Mouse (Mus musculus) CH12.LX (cell line): ENCODE measurements around the gene Arl6ip5. TPM values are rescaled to one million over a fixed set of nuclear protein-coding genes. Genes with fewer than 3 reads are reported as not detected.

Source experiments
- DNase-seq: peaks from one replicate; pipeline ENCODE4 v3.0.0-alpha.2; 2013; ENCODE audit errors: extremely low read depth
- H3K27ac ChIP-seq: 2 replicates; pipeline ENCODE4 v1.5.1; 2012; ENCODE audit warnings: low read depth, mild to moderate bottlenecking, control low read depth, moderate library complexity; ENCODE audit not compliant: insufficient read depth
- H3K27me3 ChIP-seq: replicated peaks from 2 replicates; pipeline ENCODE3; 2012; ENCODE audit warnings: inconsistent platforms
- H3K36me3 ChIP-seq, 2 experiments: replicated peaks in 1 of 2; 2 replicates each; pipeline versions ENCODE3 to v1.6.1; 2012; ENCODE audit warnings: inconsistent platforms in 1 of 2, low read length in 1 of 2, mild to moderate bottlenecking in 1 of 2, mixed read lengths in 1 of 2, moderate library complexity in 1 of 2; ENCODE audit not compliant: control insufficient read depth in 1 of 2, insufficient read depth in 1 of 2
- H3K4me1 ChIP-seq, 2 experiments: 2 replicates each; pipeline ENCODE4 v1.6.1; 2012; ENCODE audit warnings: inconsistent platforms in 1 of 2, moderate library complexity in 1 of 2; ENCODE audit not compliant: insufficient read depth in 2 of 2, control insufficient read depth in 1 of 2
- H3K4me2 ChIP-seq: 2 replicates; pipeline ENCODE4 v1.6.1; 2012; ENCODE audit warnings: low read depth, mild to moderate bottlenecking, control low read depth; ENCODE audit not compliant: poor library complexity, insufficient read depth, severe bottlenecking
- H3K4me3 ChIP-seq, 3 experiments: fragments of 150-350 bp in 1 of 3; sonication (generic) in 1 of 3; replicated peaks in 1 of 3; 2 replicates each; pipeline versions ENCODE3 to v1.5.1; 2011 to 2012; ENCODE audit warnings: low read depth in 2 of 3, low read length in 2 of 3, mild to moderate bottlenecking in 2 of 3, moderate library complexity in 2 of 3, control low read depth in 1 of 3, improper control_type of control experiment in 1 of 3, inconsistent platforms in 1 of 3, mixed read lengths in 1 of 3; ENCODE audit not compliant: poor library complexity in 1 of 3
- H3K79me2 ChIP-seq: replicated peaks from 2 replicates; pipeline ENCODE4 v1.6.1; 2012; ENCODE audit warnings: mild to moderate bottlenecking, moderate library complexity; ENCODE audit not compliant: control insufficient read depth, poor library complexity, insufficient read depth, severe bottlenecking; ENCODE audit errors: extremely low read depth
- H3K9ac ChIP-seq: 2 replicates; pipeline ENCODE4 v1.6.1; 2012; ENCODE audit warnings: low read depth, mild to moderate bottlenecking, control low read depth, moderate library complexity; ENCODE audit not compliant: insufficient read depth
- H3K9me3 ChIP-seq: replicated peaks from 2 replicates; pipeline ENCODE3; 2012; ENCODE audit warnings: low read length, inconsistent platforms, mixed read lengths
- BHLHE40 ChIP-seq: IDR thresholded peaks from 2 replicates; pipeline ENCODE4 v1.6.1; 2011; ENCODE audit warnings: mild to moderate bottlenecking, low read depth, low read length, improper control_type of control experiment
- CTCF ChIP-seq, 2 experiments: IDR thresholded peaks in 1 of 2; conservative IDR thresholded peaks in 1 of 2; 2 replicates each; pipeline ENCODE4 v1.5.1; 2011 to 2012; ENCODE audit warnings: low read depth in 2 of 2, low read length in 2 of 2, improper control_type of control experiment in 1 of 2, inconsistent platforms in 1 of 2, mild to moderate bottlenecking in 1 of 2, moderate library complexity in 1 of 2
- E2F4 ChIP-seq: IDR thresholded peaks from 2 replicates; pipeline ENCODE4 v1.6.1; 2011; ENCODE audit warnings: low read depth, low read length, improper control_type of control experiment; ENCODE audit not compliant: insufficient replicate concordance
- IRF4 ChIP-seq: IDR thresholded peaks from 2 replicates; pipeline ENCODE4 v1.6.1; 2014; ENCODE audit warnings: low read depth, mild to moderate bottlenecking, inconsistent platforms, low read length, improper control_type of control experiment
- JUND ChIP-seq: conservative IDR thresholded peaks from 2 replicates; pipeline ENCODE4 v1.6.1; 2011; ENCODE audit warnings: low read depth, low read length, improper control_type of control experiment
- KAT2A ChIP-seq: IDR thresholded peaks from 2 replicates; pipeline ENCODE4 v1.6.1; 2012; ENCODE audit warnings: low read length, improper control_type of control experiment, inconsistent platforms; ENCODE audit not compliant: insufficient replicate concordance
- MAZ ChIP-seq: IDR thresholded peaks from 2 replicates; pipeline ENCODE4 v1.6.1; 2012; ENCODE audit warnings: low read depth, mild to moderate bottlenecking, inconsistent platforms, low read length, improper control_type of control experiment, moderate library complexity
- MEF2A ChIP-seq: IDR thresholded peaks from 2 replicates; pipeline ENCODE4 v1.6.1; 2014; ENCODE audit warnings: low read depth, mild to moderate bottlenecking, inconsistent platforms, low read length, improper control_type of control experiment, borderline replicate concordance
- NELFE ChIP-seq: IDR thresholded peaks from 2 replicates; pipeline ENCODE4 v1.6.1; 2011; ENCODE audit warnings: low read depth, low read length, improper control_type of control experiment
- RAD21 ChIP-seq: IDR thresholded peaks from 2 replicates; pipeline ENCODE4 v1.6.1; 2011; ENCODE audit warnings: low read depth, mild to moderate bottlenecking, low read length, improper control_type of control experiment, moderate library complexity
- TBP ChIP-seq: conservative IDR thresholded peaks from 2 replicates; pipeline ENCODE4 v1.6.1; 2011; ENCODE audit warnings: low read depth, low read length, improper control_type of control experiment
- TCF12 ChIP-seq: IDR thresholded peaks from 2 replicates; pipeline ENCODE4 v1.6.1; 2014; ENCODE audit warnings: low read depth, mild to moderate bottlenecking, inconsistent platforms, low read length, improper control_type of control experiment
- USF1 ChIP-seq: IDR thresholded peaks from 2 replicates; pipeline ENCODE4 v1.6.1; 2014; ENCODE audit warnings: low read depth, mild to moderate bottlenecking, inconsistent platforms, low read length, improper control_type of control experiment
- ZMIZ1 ChIP-seq: IDR thresholded peaks from 2 replicates; pipeline ENCODE4 v1.6.1; 2012; ENCODE audit warnings: low read depth, mild to moderate bottlenecking, inconsistent platforms, low read length, improper control_type of control experiment
- ZNF384 ChIP-seq: IDR thresholded peaks from 2 replicates; pipeline ENCODE4 v1.6.1; 2012; ENCODE audit warnings: low read depth, low read length, improper control_type of control experiment, inconsistent platforms
- dilution Hi-C: fragments of 300-500 bp; cut with MboI; formaldehyde crosslinking; loops from 2 replicates; pipeline ENCODE4 v1.14.3; 2020; ENCODE audit warnings: low sequenced_read_pairs; ENCODE audit not compliant: extremely low pct_unique_long_range_greater_than_20kb, extremely low pct_ligation_motif_present
- in situ Hi-C: fragments of 300-500 bp; cut with MboI; formaldehyde crosslinking; loops from 3 replicates; pipeline ENCODE4 v1.14.3; 2019; ENCODE audit warnings: low sequenced_read_pairs, low pct_ligation_motif_present, low pct_unique_long_range_greater_than_20kb, mixed read lengths
- polyA plus RNA-seq: library from polyadenylated mRNA; unstranded; fragments of >175 nt; gene quantifications from 2 replicates; pipeline ENCODE4 v1.2.1, GENCODE M21; 2012; ENCODE audit warnings: low read depth; ENCODE audit not compliant: insufficient read length
- total RNA-seq, 2 experiments: library from RNA; depleted of rRNA; stranded (reverse); fragments of 300-350 nt in 1 of 2; fragments of >200 nt in 1 of 2; gene quantifications; 2 replicates each; pipeline ENCODE4 v1.2.3; 2012 to 2014

Arl6ip5 gene
- total and polyA plus RNA-seq, 3 experiments = 43.6 to 135 (median 118) TPM

GRCm38 (mm10) chr6:97275760-97276159 lies 65.3 kb downstream of the Arl6ip5 start:
- H3K4me2 ChIP-seq = no peak overlapping the region
- no peak for TF ChIP-seq CTCF (conservative IDR thresholded peaks at IDR 0.05 in 1 of 2, IDR thresholded peaks at IDR 0.05 in 1 of 2; ENCODE audit: low read depth in 2 of 2, low read length in 2 of 2)
- TF ChIP-seq RAD21 = no peak
- TF ChIP-seq TBP = no peak
- no peak for TF ChIP-seq MAZ
- TF ChIP-seq JUND = no peak
- TF ChIP-seq ZNF384 = no peak
- TF ChIP-seq MEF2A = no peak
- no peak for TF ChIP-seq BHLHE40
- TF ChIP-seq KAT2A = no peak
- no peak for TF ChIP-seq ZMIZ1
- no peak for TF ChIP-seq NELFE
- no peak for TF ChIP-seq TCF12
- dilution Hi-C loops (no loop called here), in situ Hi-C loops (loop anchor here (5.0 to 10.0 kb wide), 2 partner anchors 142 to 249 kb away; no protein-coding TSS in a partner anchor)
- H3K4me1 ChIP-seq = peaks cover 7 to 10% of the 10 kb centered on the region in 2 experiments; a peak in 3 of 4 replicates
- no peaks in the 10 kb centered on the region for H3K79me2 ChIP-seq
- no peaks in the 10 kb centered on the region for H3K27me3 ChIP-seq
- no peak overlapping the region for H3K9ac ChIP-seq
- H3K27ac ChIP-seq = no peak overlapping the region
- H3K4me3 ChIP-seq = no peak overlapping the region
- H3K36me3 ChIP-seq = no peaks in the 10 kb centered on the region
- no peaks in the 10 kb centered on the region for H3K9me3 ChIP-seq
- DNase-seq = no peak

GRCm38 (mm10) chr6:97276366-97276765 lies 65.9 kb downstream of the Arl6ip5 start:
- Histone ChIP-seq H3K4me3 (no peak overlapping the region), H3K4me2 (peak overlapping the region; percentile 37; the same call in 1 of the 2 replicates), H3K36me3 (no peaks in the 10 kb centered on the region), H3K9me3 (no peaks in the 10 kb centered on the region), H3K27me3 (no peaks in the 10 kb centered on the region), H3K27ac (no peak overlapping the region), H3K79me2 (no peaks in the 10 kb centered on the region), H3K9ac (no peak overlapping the region), H3K4me1 (peaks cover 7 to 10% of the 10 kb centered on the region in 2 experiments; a peak in 3 of 4 replicates)
- dilution Hi-C loops = no loop called here
- in situ Hi-C loops = loop anchor here (5.0 to 10.0 kb wide), 2 partner anchors 141 to 248 kb away; no protein-coding TSS in a partner anchor
- DNase-seq = no peak
- no peak for TF ChIP-seq IRF4
- no peak for TF ChIP-seq USF1
- TF ChIP-seq E2F4 = no peak
